Mouse (Mus musculus): ENCODE measurements at regions not wholly inside any gene's neighbourhood (a gene's known extent, or its start where the extent isn't known, plus 50 kb on each side); places are given as distances from the start of the nearest gene placed in this dataset.
"Not testable (repeated sequence)": the region's sequence is repeated elsewhere in the genome, so short reads cannot be mapped to it uniquely, and the experiment has no call there.

- no peak for ATAC-seq (replicated peaks; ENCODE audit: poor library complexity)
These were observed 152.7 kb upstream of the Mad2l1 start for GRCm38 (mm10) chr6:66382347-66383010.

GRCm38 (mm10) chr6:66395147-66395546, 140.0 kb upstream of the Mad2l1 start:
- ATAC-seq (replicated peaks; ENCODE audit: poor library complexity): peak; percentile 97

GRCm38 (mm10) chr6:66397411-66397810, 137.8 kb upstream of the Mad2l1 start:
- no peak for ATAC-seq (replicated peaks; ENCODE audit: poor library complexity)

- ATAC-seq (replicated peaks; ENCODE audit: poor library complexity): no peak
These were observed 136.5 kb upstream of the Mad2l1 start for GRCm38 (mm10) chr6:66398674-66399073.

- 0 out of 2 replicates have a peak, but pooled peaks have one; percentile 16 for ATAC-seq (replicated peaks; ENCODE audit: poor library complexity)
These were observed 136.0 kb upstream of the Mad2l1 start for GRCm38 (mm10) chr6:66399091-66399755.

GRCm38 (mm10) chr6:66401468-66401867, 133.7 kb upstream of the Mad2l1 start:
- ATAC-seq (replicated peaks; ENCODE audit: poor library complexity): no peak

- no peak for ATAC-seq (replicated peaks; ENCODE audit: poor library complexity)
These were observed 133.2 kb upstream of the Mad2l1 start for GRCm38 (mm10) chr6:66401868-66402440.

- ATAC-seq (replicated peaks; ENCODE audit: poor library complexity): peak; percentile 26; the same call in 1 of the 2 replicates
These were observed 120.4 kb upstream of the Mad2l1 start for GRCm38 (mm10) chr6:66414822-66415221.

GRCm38 (mm10) chr6:66419452-66420041, 115.6 kb upstream of the Mad2l1 start:
- ATAC-seq (replicated peaks; ENCODE audit: poor library complexity): no peak

GRCm38 (mm10) chr6:66428370-66428769, 106.8 kb upstream of the Mad2l1 start:
- ATAC-seq (replicated peaks; ENCODE audit: poor library complexity): no peak

GRCm38 (mm10) chr6:66450408-66450807, 84.8 kb upstream of the Mad2l1 start:
- not testable (repeated sequence) for ATAC-seq (replicated peaks; ENCODE audit: poor library complexity)

- ATAC-seq (replicated peaks; ENCODE audit: poor library complexity): no peak
These were observed 77.0 kb upstream of the Mad2l1 start for GRCm38 (mm10) chr6:66458172-66458571.

GRCm38 (mm10) chr6:66464540-66464939, 70.7 kb upstream of the Mad2l1 start:
- ATAC-seq (replicated peaks; ENCODE audit: poor library complexity): no peak

- ATAC-seq (replicated peaks; ENCODE audit: poor library complexity): 0 out of 2 replicates have a peak, but pooled peaks have one; percentile 42
These were observed 69.9 kb upstream of the Mad2l1 start for GRCm38 (mm10) chr6:66465137-66465853.

GRCm38 (mm10) chr6:66466757-66467156, 68.4 kb upstream of the Mad2l1 start:
- peak; percentile 80 for ATAC-seq (replicated peaks; ENCODE audit: poor library complexity)

- ATAC-seq (replicated peaks; ENCODE audit: poor library complexity): peak; percentile 64
These were observed 64.5 kb upstream of the Mad2l1 start for GRCm38 (mm10) chr6:66470627-66471249.

- no peak for ATAC-seq (replicated peaks; ENCODE audit: poor library complexity)
These were observed 63.4 kb upstream of the Mad2l1 start for GRCm38 (mm10) chr6:66471786-66472185.

- ATAC-seq (replicated peaks; ENCODE audit: poor library complexity): no peak
These were observed 62.5 kb upstream of the Mad2l1 start for GRCm38 (mm10) chr6:66472697-66473096.

- no peak for ATAC-seq (replicated peaks; ENCODE audit: poor library complexity)
These were observed 57.6 kb upstream of the Mad2l1 start for GRCm38 (mm10) chr6:66477575-66477974.

- ATAC-seq (replicated peaks; ENCODE audit: poor library complexity): no peak
These were observed 56.7 kb upstream of the Mad2l1 start for GRCm38 (mm10) chr6:66478326-66478964.
